Mouse (Mus musculus) olfactory bulb, adult 2 months (tissue): ENCODE data around the gene Accsl.

ENCODE experiments used
- CTCF ChIP-seq: fragments of 200-500 bp; IDR thresholded peaks from 2 replicates; pipeline ENCODE4 v1.5.1; 2012; ENCODE audit warnings: low read depth, mild to moderate bottlenecking, low read length, moderate library complexity; ENCODE audit not compliant: insufficient read depth
- POLR2A ChIP-seq: fragments of 200-500 bp; IDR thresholded peaks from 2 replicates; pipeline ENCODE4 v1.6.1; 2012; ENCODE audit warnings: mild to moderate bottlenecking, low read depth, low read length, moderate library complexity; ENCODE audit not compliant: insufficient read depth

DNA sequence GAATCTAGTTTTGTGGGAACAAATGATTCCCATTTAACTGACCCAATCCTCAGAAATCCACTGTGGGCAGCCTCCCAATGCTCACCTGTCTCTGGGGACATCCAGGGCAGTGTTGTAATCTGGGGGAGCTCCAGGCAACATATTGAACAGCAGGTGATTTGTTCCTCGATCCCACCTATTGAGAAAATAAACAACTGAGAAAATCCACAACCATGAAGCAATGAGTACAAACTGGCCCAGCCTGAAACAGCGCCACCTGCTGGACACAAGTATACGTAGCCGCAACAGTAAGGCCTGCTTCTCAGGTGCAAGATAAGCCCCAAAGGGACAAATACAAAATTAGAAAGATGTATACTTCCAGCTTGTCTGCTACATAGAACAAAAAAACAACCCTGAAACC, 57.1 kb downstream of the Accsl start:
- no peak for TF ChIP-seq POLR2A
- no peak for TF ChIP-seq CTCF
